ENCODE assay signal across 8 mouse cellular contexts in the genomic region with DNA sequence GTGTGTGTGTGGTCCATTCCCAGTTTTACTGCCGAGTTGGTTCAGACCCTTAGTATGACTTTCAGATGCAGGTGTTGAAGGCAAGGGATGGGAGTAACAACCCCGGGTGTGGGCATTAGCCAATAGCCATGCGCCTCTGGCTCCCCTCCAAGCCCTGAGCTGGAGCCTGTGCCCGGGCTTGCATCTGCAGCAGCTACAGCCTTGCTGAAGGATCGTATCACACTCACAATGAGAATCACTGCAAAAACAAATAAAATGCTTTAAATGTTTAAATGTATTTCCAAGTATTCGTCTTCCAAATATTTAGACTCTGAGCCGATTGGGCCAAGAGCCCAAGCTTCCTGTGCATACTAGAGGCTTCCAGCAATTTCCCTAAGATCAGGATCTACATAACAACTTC.
DNase-seq lines count a peak whose midpoint lies in the region; ATAC-seq and TF ChIP-seq lines count a peak whose summit lies in the region.

No protein-coding gene starts in this region.

- no peak for TF ChIP-seq POLR2A in small intestine, adult 2 months (IDR thresholded peaks at IDR 0.05; ENCODE audit: low read depth, low read length)

- H3K4me3 ChIP-seq in embryonic facial prominence, embryonic 12.5 days: no peak overlapping the region
- H3K4me3 ChIP-seq in embryonic facial prominence, embryonic 10.5 days: no peak overlapping the region
- no peak overlapping the region for H3K4me3 ChIP-seq in small intestine, adult 2 months (ENCODE audit: low read depth, low read length)

- no peak overlapping the region for H3K9ac ChIP-seq in embryonic facial prominence, embryonic 12.5 days

- intact Hi-C loops in heart, postnatal 36 days (cut with DNase I): loop anchor here (5.0 kb wide), 1 partner anchor 317 kb away; no protein-coding TSS in a partner anchor
- intact Hi-C loops in left cerebral cortex, postnatal 10 days (cut with DNase I): no loop called here

- 66% methylated on average over 7 of the region's 7 CpGs for WGBS in embryonic facial prominence, embryonic 12.5 days
- WGBS in embryonic facial prominence, embryonic 10.5 days: 78% methylated on average over 7 of the region's 7 CpGs
- WGBS in small intestine, adult 2 months: 16% methylated on average over 7 of the region's 7 CpGs

- no peak for ATAC-seq in embryonic facial prominence, embryonic 12.5 days (ENCODE audit: insufficient number of reproducible peaks, insufficient read depth, low FRiP score, low TSS enrichment)
- ATAC-seq in monocyte, adult 5-6 weeks (replicated peaks; ENCODE audit: insufficient number of reproducible peaks, low FRiP score, low TSS enrichment, poor library complexity, severe bottlenecking): no peak

- TF ChIP-seq CTCF in small intestine, adult 2 months (IDR thresholded peaks at IDR 0.05; ENCODE audit: extremely low read depth, insufficient read length, insufficient replicate concordance, low read depth, low read length): no peak

- 0 out of 2 replicates have a peak overlapping the region, but pooled peaks have one; percentile 12 for H3K27ac ChIP-seq in embryonic facial prominence, embryonic 12.5 days
- no peak overlapping the region for H3K27ac ChIP-seq in embryonic facial prominence, embryonic 10.5 days (replicated peaks)
- peak overlapping the region; percentile 19 for H3K27ac ChIP-seq in small intestine, adult 2 months (ENCODE audit: insufficient read depth, low read depth, low read length)

- H3K9me3 ChIP-seq in embryonic facial prominence, embryonic 12.5 days: no peaks in the 10 kb centered on the region
- no peaks in the 10 kb centered on the region for H3K9me3 ChIP-seq in embryonic facial prominence, embryonic 10.5 days

- no peaks in the 10 kb centered on the region for H3K36me3 ChIP-seq in embryonic facial prominence, embryonic 12.5 days
- H3K36me3 ChIP-seq in embryonic facial prominence, embryonic 10.5 days (replicated peaks): no peaks in the 10 kb centered on the region
- H3K36me3 ChIP-seq in small intestine, adult 2 months (ENCODE audit: control insufficient read depth, insufficient read depth, low read length): no peaks in the 10 kb centered on the region

- no peak for DNase-seq in embryonic facial prominence, embryonic 10.5 days (ENCODE audit: low spot score)
- peak; percentile 59 for DNase-seq in 3134 (ENCODE audit: extremely low read depth, insufficient read length, low spot score)
- peak; percentile 46 for DNase-seq in cerebellum, adult 9-11 months
- peak; percentile 49 to 59 for DNase-seq in heart, postnatal 36 days
- peak; percentile 41 to 75 for DNase-seq in left cerebral cortex, postnatal 10 days (ENCODE audit: extremely low spot score in 1 of 2, low spot score in 2 of 2)

- peaks cover 24% of the 10 kb centered on the region for H3K4me1 ChIP-seq in embryonic facial prominence, embryonic 12.5 days
- H3K4me1 ChIP-seq in embryonic facial prominence, embryonic 10.5 days: peaks cover 32% of the 10 kb centered on the region
- H3K4me1 ChIP-seq in small intestine, adult 2 months (ENCODE audit: control insufficient read depth, insufficient read depth, insufficient read length, low read length): peaks cover 31% of the 10 kb centered on the region

- no peaks in the 10 kb centered on the region for H3K27me3 ChIP-seq in embryonic facial prominence, embryonic 12.5 days
- no peaks in the 10 kb centered on the region for H3K27me3 ChIP-seq in embryonic facial prominence, embryonic 10.5 days (replicated peaks; ENCODE audit: low read depth, poor library complexity, severe bottlenecking)
- H3K27me3 ChIP-seq in small intestine, adult 2 months (ENCODE audit: control insufficient read depth, insufficient read depth, low read length): no peaks in the 10 kb centered on the region

- H3K4me2 ChIP-seq in embryonic facial prominence, embryonic 12.5 days (replicated peaks): no peak overlapping the region
